Mouse (Mus musculus): ENCODE results near the gene Ppp1r27.

The Ppp1r27 gene

DNA sequence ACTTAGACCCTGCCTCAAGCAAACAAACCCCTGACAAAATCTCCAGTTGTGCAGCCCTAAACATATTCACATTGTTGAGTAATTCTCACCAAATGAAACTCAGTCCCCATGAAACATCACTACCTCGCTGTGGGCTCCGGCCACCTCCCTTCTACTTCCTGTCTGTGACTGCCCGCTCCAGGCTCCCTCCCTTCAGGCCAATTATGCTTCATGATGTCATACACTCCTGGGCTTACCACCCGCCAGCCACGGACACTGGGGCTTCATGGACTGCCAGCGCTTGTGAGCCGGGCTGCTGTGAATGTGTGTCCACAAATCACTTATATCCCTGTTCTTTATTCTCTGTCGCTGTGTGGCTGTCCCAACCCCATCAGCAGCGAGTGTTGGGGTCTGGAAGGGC lies 31.2 kb downstream of the Ppp1r27 start:
- CTCF ChIA-PET: interaction anchor here in 1 of 4 experiments (0.6 kb wide), 1 partner anchor 592 kb away, joined by 3 read pairs; no protein-coding TSS in a partner anchor
- POLR2A ChIA-PET: interaction anchor here in 2 of 4 experiments (1.2 to 1.7 kb wide), 2 partner anchors 60 to 63 kb away, joined by 4 read pairs; no protein-coding TSS in a partner anchor

DNA sequence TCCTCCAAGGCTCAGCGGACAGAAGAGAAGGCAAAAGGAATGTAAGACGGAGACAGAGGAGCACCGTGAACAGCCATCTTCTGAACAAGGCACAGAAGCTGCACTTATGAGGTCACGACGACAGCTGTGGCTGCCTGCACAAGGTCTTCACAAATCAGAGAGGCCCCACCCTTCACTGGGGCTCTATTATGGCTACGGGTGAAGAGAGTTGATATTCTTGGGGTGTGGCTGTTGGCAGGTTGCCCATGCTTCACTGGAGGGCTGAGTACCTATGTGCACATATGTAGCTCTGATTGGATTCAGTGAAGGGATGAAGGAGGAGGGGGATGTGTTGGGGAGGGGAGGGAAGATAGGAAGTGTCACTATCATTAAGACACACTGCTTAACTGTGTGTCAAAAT lies 32.4 kb downstream of the Ppp1r27 start:
- ChIA-PET POLR2A (interaction anchor here in 2 of 4 experiments (1.0 to 1.4 kb wide), 6 partner anchors 13 to 56 kb away, joined by 3 to 4 read pairs (median 4); partner anchors contain the start of gene P4hb (in 2 of the 2)), CTCF (interaction anchor here in 3 of 4 experiments (0.6 to 1.5 kb wide), 6 partner anchors 29 to 657 kb away, joined by 3 to 4 read pairs (median 3); no protein-coding TSS in a partner anchor)

DNA sequence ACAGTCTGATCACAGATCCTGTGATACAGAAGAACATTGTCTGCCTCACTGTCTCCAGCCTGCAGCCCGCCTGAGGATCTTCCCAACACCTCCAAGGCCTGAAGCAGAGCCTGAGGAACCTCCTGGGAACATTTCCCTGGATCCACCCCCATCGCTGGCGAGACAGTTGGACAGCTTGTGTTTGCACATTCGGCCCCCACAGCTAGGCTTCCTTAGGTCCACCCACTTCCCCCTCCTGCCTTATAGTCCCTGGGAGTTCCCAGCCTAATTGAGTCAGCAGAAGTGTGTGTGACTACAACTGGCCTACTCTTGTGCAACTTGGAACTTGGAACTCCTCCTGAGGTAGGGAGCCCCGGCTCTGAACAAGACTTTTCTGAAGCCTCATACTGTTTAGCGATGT lies 32.9 kb downstream of the Ppp1r27 start:
- ChIA-PET POLR2A (interaction anchor here in 2 of 4 experiments (0.9 to 1.4 kb wide), 8 partner anchors 11 to 56 kb away, joined by 3 to 4 read pairs (median 4); partner anchors contain the start of genes P4hb (in 2 of the 2) and Slc25a10 (in 1 of the 2)), CTCF (interaction anchor here in 3 of 4 experiments (0.5 to 1.5 kb wide), 10 partner anchors 12 to 658 kb away, joined by 3 to 4 read pairs (median 3); partner anchors contain the start of gene Slc25a10 (in 1 of the 3))

DNA sequence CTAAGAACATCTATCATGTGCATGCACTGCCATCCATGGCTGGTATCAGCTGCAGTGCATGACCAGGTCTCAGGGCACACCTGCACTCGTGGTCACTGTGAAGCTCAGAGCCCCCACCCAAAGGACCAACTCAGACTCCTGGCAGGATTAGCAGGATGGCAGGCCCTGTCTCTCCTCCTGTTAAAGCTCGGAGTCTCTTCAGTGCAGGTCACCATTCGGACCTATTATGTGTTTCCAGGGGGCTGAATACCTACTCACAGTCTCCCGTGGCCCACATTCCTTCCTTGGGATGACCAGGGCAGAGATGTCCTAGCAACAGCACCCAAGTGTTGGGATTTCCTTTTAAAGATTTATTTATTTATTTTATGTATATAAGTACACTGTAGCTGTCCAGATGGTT lies 33.8 kb downstream of the Ppp1r27 start:
- ChIA-PET POLR2A (interaction anchor here in 2 of 4 experiments (0.5 to 1.3 kb wide), 6 partner anchors 12 to 601 kb away, joined by 3 to 8 read pairs (median 4); partner anchors contain the start of gene Slc25a10 (in 1 of the 2)), CTCF (interaction anchor here in 2 of 4 experiments (0.5 to 1.5 kb wide), 5 partner anchors 11 to 179 kb away, joined by 3 read pairs; partner anchors contain the start of gene Slc25a10 (in 1 of the 2))

DNA sequence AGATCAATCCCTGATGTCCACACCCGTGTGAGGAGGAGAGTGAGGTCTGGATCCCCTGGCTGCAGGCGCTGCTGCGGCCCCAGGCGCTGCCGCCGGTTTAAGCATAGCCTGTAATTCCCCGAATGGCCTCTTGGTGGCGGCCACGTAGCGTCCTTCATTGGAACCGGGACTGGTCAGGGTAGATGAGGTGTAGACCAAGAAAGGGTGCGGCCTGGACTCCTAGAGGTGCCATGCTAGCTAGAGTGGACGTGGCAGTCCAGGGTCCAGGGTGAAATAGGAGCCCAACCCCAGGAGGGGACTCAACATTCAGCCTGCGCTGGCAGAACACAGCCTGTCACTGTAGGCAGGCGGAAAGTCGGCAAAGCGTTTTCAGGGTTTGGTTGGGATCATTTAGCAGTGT lies 35.3 kb downstream of the Ppp1r27 start:
- POLR2A ChIA-PET: interaction anchor here in 3 of 4 experiments (0.6 to 4.9 kb wide), 15 partner anchors 15 to 101 kb away, joined by 3 to 16 read pairs (median 4); partner anchors contain the start of genes Arl16 (in 1 of the 3), Mrpl12 (in 1 of the 3), Ppp1r27 (in 1 of the 3) and Slc25a10 (in 1 of the 3)
- CTCF ChIA-PET: interaction anchor here in 3 of 4 experiments (0.6 to 1.7 kb wide), 9 partner anchors 13 to 526 kb away, joined by 3 to 8 read pairs (median 4); no protein-coding TSS in a partner anchor

DNA sequence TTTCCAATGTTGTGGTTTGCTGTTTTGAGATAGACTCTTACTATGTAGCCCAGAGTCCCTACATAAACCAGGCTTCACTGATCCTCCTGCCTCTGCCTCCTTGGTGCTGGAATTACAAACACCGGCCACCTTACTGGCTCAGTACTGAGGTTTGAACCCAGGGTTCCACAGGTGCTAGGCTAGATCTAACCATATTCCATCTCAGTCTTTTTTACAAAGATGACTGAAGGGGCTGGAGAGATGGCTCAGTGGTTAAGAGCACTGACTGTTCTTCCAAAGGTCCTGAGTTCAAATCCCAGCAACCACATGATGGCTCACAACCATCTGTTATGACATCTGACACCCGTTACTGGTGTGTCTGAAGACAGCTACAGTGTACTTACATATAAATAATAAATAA lies 36.7 kb downstream of the Ppp1r27 start:
- ChIA-PET POLR2A (interaction anchor here in 1 of 4 experiments (1.4 to 4.9 kb wide), 5 partner anchors 23 to 60 kb away, joined by 3 to 16 read pairs (median 4); partner anchors contain the start of genes Arl16, Mrpl12 and Slc25a10), CTCF (interaction anchor here in 1 of 4 experiments (1.7 kb wide), 1 partner anchor 206 kb away, joined by 4 read pairs; no protein-coding TSS in a partner anchor)

DNA sequence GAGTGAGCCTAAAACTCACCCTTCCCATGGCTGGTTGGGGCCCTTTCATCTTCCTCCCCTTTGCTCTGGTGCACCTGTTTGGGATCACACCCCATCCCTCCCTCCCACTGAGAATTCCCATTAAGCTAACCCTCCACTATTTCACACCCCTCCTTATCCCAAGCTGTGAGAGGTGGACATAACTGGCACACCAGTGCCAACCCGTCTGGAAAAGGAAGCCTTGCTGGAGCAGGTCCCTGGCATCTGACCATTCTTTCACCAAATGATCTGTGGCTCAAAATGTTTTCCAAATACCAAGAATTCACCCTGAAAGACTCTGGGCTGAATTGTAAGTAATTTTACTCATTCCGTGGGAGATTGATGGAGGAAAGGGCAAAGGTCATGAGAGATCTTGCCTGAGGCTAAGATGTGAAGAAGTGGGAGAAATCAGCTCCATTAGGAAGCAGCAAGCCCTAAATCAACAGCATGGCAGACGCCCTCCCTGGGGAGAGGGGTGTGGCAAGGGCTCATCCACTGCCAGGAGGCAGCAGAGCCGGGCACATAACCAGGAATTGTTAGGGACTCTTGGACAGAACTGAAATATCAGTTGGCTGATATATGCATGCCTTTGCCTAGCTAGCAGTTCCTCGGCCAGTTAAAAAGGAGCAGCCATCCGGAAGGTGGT lies 38.0 kb downstream of the Ppp1r27 start:
- ChIA-PET POLR2A (interaction anchor here (0.6 to 4.9 kb wide), 9 partner anchors 8 to 112 kb away, joined by 3 to 18 read pairs (median 4); partner anchors contain the start of genes Mrpl12 (in 1 of the 4), P4hb (in 1 of the 4) and Sirt7 (in 1 of the 4)), CTCF (interaction anchor here in 3 of 4 experiments (0.6 to 1.5 kb wide), 6 partner anchors 17 to 679 kb away, joined by 3 to 5 read pairs (median 4); partner anchors contain the start of gene Ppp1r27 (in 1 of the 3))

DNA sequence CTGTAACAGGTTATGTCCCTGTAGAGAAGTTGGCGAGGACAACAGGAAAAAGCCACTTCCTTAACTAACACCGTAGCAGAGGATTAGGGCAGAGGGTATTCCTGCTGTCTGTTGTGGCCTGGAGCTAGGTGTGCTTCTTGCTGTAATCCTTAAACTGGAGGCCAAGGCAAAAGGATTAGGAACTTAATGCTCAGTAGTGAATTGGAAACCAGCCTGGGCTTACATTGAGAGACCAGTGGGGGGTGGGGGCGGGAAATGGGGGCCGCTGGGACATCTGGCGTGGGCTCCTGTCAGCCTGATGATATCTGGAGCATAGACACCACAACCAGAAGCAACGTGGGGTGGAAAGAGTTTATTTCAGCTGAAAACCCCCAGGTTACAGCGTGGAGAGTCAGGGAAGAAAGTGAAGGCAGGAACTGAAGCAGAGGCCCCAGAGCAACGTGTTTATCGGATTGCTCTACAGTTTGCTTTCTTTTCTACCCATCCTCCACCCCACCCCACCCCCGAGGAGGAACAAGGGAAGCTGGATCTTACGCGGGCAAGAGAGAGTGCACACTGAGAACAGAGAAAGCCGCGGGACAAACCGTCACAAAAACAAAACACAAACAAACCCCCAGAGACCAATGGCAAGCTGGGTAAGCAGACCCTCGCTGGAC lies 40.4 kb downstream of the Ppp1r27 start:
- ChIA-PET POLR2A (interaction anchor here (0.6 to 13.3 kb wide), 35 partner anchors 10 to 304 kb away, joined by 3 to 152 read pairs (median 4); partner anchors contain the start of genes P4hb (in 3 of the 4), Slc25a10 (in 3 of the 4), Ccdc137 (in 2 of the 4) and Oxld1 (in 2 of the 4)), CTCF (interaction anchor here (0.6 to 1.7 kb wide), 10 partner anchors 10 to 266 kb away, joined by 3 to 11 read pairs (median 4); no protein-coding TSS in a partner anchor)

DNA sequence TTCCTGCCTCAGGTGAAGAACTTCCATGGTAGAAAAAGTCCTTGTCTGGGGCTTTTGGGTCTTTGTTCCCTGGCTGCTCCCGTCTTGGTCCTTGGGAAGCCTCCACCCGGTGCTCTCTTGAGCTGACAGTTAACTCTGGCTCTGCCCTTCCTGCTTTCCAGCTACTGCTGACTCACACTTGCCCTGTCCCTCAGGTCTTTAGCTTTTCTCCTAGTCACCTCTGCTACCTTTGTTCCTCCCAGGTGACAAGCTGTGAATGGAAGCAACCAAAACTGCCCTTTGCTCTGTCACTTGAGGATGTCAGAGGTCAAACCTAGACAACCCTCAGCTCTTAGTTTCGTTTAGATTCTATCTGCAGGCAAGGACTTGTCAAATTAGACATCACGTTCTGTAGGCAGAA lies 41.0 kb downstream of the Ppp1r27 start:
- CTCF ChIA-PET: interaction anchor here (0.6 to 1.7 kb wide), 8 partner anchors 11 to 266 kb away, joined by 3 to 11 read pairs (median 4); no protein-coding TSS in a partner anchor
- POLR2A ChIA-PET: interaction anchor here (0.6 to 13.3 kb wide), 30 partner anchors 10 to 305 kb away, joined by 3 to 152 read pairs (median 4); partner anchors contain the start of genes Ccdc137 (in 2 of the 4), Mrpl12 (in 2 of the 4), Oxld1 (in 2 of the 4) and P4hb (in 2 of the 4)

DNA sequence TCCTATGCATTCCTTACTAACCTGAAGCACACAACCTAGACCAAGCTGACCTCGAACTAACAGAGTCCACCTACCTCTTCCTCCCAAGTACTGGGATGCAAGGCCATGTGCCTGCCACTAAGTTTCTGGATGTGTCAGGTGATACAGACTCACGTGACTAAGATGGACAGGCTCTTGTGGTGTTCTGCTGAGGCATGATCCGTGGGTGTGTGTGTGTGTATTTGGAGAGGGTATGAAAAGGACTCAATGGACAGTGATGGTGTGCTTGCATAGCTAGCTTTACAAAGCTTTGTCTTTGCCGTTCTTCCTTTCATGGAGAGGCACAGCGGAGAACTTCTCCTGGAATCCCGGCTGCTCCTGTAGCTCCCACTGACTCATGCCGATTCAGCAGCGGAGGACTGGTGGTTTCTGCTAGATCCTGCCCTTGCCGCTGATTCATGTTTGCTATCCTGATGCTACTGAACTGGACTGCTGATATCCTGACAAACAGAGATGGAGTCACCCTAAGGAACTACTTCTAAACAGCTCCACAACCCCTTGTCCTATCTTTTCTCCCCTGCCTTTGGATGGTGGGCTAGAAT lies 42.6 kb downstream of the Ppp1r27 start:
- POLR2A ChIA-PET: interaction anchor here in 3 of 4 experiments (0.7 to 13.3 kb wide), 24 partner anchors 9 to 315 kb away, joined by 3 to 152 read pairs (median 4); partner anchors contain the start of genes P4hb (in 3 of the 3), Slc25a10 (in 2 of the 3), Arl16 (in 1 of the 3) and Ccdc137 (in 1 of the 3)
- CTCF ChIA-PET: interaction anchor here in 2 of 4 experiments (0.9 to 1.5 kb wide), 5 partner anchors 19 to 212 kb away, joined by 3 to 8 read pairs (median 3); partner anchors contain the start of gene Pcyt2 (in 1 of the 2)

DNA sequence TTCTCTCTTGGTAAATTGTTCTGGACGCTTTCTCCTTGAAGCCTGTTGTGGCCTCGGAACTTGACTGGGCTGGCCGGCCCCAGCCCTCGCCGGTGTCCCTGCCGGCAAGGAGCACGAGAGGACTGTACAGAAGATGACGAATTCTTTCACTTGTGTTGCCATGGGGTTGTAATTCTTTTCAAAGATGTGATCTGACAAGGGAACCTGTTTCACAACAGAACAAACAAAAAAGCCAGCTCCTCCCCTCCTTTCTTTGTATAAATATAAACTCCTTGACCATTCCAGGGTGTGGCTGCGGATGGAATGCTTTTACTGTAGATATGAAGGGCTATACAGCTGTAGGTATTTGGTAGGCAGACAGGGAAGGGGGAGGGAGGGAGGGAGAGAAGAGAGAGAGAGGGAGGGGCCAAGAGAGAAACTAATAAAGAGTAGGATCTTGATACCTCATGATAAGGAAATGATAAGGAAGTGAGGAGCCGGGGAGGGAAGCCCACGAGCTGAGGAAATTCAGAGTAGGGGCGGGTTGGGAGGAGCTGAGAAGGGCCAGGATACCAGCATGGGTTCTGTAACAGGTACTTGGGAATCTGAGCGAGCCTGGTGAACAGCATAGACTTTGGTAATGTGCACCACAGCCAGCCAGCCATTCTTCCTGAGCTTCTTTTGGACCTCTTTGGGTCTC lies 43.2 kb downstream of the Ppp1r27 start:
- CTCF ChIA-PET: interaction anchor here in 2 of 4 experiments (0.9 to 1.5 kb wide), 5 partner anchors 18 to 213 kb away, joined by 3 to 8 read pairs (median 3); partner anchors contain the start of gene Pcyt2 (in 1 of the 2)
- POLR2A ChIA-PET: interaction anchor here in 3 of 4 experiments (0.7 to 13.3 kb wide), 23 partner anchors 9 to 316 kb away, joined by 3 to 152 read pairs (median 4); partner anchors contain the start of genes P4hb (in 3 of the 3), Slc25a10 (in 2 of the 3), Arl16 (in 1 of the 3) and Ccdc137 (in 1 of the 3)

DNA sequence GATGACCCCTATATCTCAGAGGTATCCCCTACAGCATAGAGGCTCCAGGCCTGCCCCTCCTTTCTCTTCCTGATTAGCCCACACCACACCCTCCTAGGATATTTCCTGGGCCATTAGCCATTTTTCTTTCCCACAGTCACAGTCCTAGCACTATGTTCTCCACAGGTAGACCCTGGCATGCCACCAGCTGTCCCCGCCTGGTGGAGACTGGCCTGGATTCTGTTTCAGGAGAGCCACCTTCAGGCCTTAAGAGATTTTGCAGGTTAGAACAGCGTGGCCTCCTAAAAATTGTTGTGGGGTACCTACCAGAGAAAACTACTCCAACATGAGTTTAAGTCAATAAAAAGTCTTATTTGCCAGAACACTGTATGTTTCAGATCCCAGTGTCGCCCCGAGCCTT lies 44.0 kb downstream of the Ppp1r27 start:
- ChIA-PET POLR2A (interaction anchor here (0.6 to 13.3 kb wide), 13 partner anchors 8 to 201 kb away, joined by 3 to 152 read pairs (median 4); partner anchors contain the start of genes Slc25a10 (in 4 of the 4), P4hb (in 2 of the 4), Arl16 (in 1 of the 4) and Mrpl12 (in 1 of the 4)), CTCF (interaction anchor here in 1 of 4 experiments (0.6 to 1.6 kb wide), 5 partner anchors 11 to 476 kb away, joined by 3 to 11 read pairs (median 3); partner anchors contain the start of gene Pcyt2)

DNA sequence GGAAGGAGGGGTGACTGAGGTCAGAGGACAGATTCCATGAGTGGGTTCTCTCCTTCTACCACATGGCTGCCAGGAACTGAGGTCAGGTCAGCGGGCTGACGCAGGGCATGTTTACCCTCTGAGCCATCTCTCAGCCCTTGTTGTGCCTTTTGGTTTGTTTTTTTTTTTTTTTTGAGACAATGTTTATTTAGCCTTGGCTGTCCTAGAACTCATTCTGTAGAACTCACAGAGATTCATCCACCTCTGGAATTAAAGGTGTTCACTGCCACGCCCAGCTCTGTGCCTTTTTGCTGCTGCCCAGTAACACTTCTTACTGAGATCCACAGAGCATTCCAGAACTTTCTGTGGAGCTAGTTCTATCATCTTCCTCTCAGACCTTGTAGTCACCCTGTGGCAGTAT lies 45.3 kb downstream of the Ppp1r27 start:
- CTCF ChIA-PET: interaction anchor here (0.6 to 1.8 kb wide), 6 partner anchors 12 to 17 kb away, joined by 3 to 11 read pairs (median 3); no protein-coding TSS in a partner anchor
- POLR2A ChIA-PET: interaction anchor here (0.7 to 13.3 kb wide), 8 partner anchors 9 to 110 kb away, joined by 3 to 152 read pairs (median 4); partner anchors contain the start of genes Slc25a10 (in 2 of the 4) and P4hb (in 1 of the 4)

DNA sequence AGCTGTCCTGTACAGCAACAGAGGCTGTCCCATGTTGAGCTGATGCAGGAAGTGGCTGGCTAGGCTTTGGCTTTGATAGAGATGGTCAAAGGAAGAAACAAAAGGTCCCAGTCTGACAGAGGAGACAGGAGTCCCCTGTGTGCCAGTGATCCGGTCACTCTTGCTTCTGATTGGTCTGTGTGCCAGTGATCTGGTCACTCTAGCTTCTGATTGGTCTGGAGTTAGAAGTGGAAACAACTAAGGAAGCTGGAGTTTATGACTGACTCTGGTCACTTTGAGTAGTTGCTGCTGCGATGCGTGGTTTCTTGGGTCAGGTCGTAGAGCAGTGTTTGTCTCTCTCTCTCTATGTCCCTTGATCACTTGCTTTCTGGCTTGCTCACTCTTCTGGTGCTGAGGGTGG lies 49.2 kb downstream of the Ppp1r27 start:
- ChIA-PET POLR2A (interaction anchor here (0.7 to 13.3 kb wide), 12 partner anchors 9 to 143 kb away, joined by 3 to 152 read pairs (median 4); partner anchors contain the start of genes Slc25a10 (in 2 of the 4), Mafg (in 1 of the 4), Mrpl12 (in 1 of the 4) and P4hb (in 1 of the 4)), CTCF (interaction anchor here in 1 of 4 experiments (0.6 kb wide), 1 partner anchor 12 kb away, joined by 3 read pairs; no protein-coding TSS in a partner anchor)

DNA sequence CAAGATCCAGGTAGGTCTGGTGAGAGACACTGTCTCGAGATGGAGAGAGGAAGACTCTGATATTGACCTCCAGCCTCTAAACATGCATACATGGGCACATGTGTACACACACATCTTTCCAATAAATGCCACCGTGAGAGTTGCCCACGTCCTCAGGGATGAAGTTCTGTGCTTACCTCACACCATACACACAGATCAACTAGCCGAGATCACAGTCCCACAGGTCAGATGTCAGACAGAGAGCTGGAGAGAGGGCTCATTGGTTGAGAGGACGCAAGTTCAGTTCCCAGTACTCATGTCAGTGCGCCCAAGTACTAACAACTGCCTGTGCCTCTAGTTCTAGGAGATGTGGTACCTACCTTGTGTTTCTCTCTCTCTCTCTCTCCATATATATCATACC lies 49.9 kb downstream of the Ppp1r27 start:
- CTCF ChIA-PET: interaction anchor here in 1 of 4 experiments (1.4 kb wide), 1 partner anchor 12 kb away, joined by 4 read pairs; no protein-coding TSS in a partner anchor
- POLR2A ChIA-PET: interaction anchor here (0.9 to 13.3 kb wide), 14 partner anchors 8 to 143 kb away, joined by 3 to 152 read pairs (median 4); partner anchors contain the start of genes Slc25a10 (in 3 of the 4), Mrpl12 (in 1 of the 4), P4hb (in 1 of the 4) and Pycr1 (in 1 of the 4)

Measured in embryonic stem cell, embryonic (primary cell).